Mouse (Mus musculus) heart, postnatal 0 days (tissue): ENCODE measurements around the gene Try5.
A peak's percentile ranks its signal among the peaks of the same experiment; 100 is the strongest.

Experiments used
- CTCF ChIP-seq: IDR thresholded peaks from 2 replicates; pipeline ENCODE4 v1.5.1; 2016; ENCODE audit warnings: antibody characterized with exemption, control low read depth, low read depth
- EP300 ChIP-seq: IDR thresholded peaks from 2 replicates; pipeline ENCODE4 v1.6.1; 2016; ENCODE audit warnings: antibody characterized with exemption, low read depth

- peak; percentile 47 for TF ChIP-seq CTCF
- no peak for TF ChIP-seq EP300
Measured at GRCm38 (mm10) chr6:41262796-41263195, 53.8 kb downstream of the Try5 start.
